ENCODE assay signal across 18 mouse cellular contexts in genomic region chr11:6963600-6963999, GRCm38 (mm10).
DNase-seq lines count a peak whose midpoint lies in the region; ATAC-seq and TF ChIP-seq lines count a peak whose summit lies in the region.
"Had no signal": no experiment of that assay in that cellular context is flagged by ENCODE, and none has a peak within 500 bp of the region (broad histone marks: within the 10 kb centered on the region; RNA-seq: fewer than 3 reads in every experiment).

No protein-coding gene starts in this region.

- no peak for TF ChIP-seq POLR2A in cortical plate, adult 2 months (IDR thresholded peaks at IDR 0.05; ENCODE audit: extremely low read depth, insufficient read depth, low read length)

- DNase-seq in kidney, postnatal 0 days (ENCODE audit: low spot score), result peak; percentile 57
- no peak for DNase-seq in kidney, postnatal 4 days
- peak; percentile 14 for DNase-seq in 3134 (ENCODE audit: extremely low read depth, insufficient read length, low spot score)
- DNase-seq in 3T3-L1 (ENCODE audit: low read depth, low spot score), result peak; percentile 70
- DNase-seq in urinary bladder, postnatal 36 days (ENCODE audit: low spot score in 2 of 2), result no peak
- DNase-seq in left cerebral cortex, adult 18-20 months (ENCODE audit: low spot score in 2 of 2), result no peak
- DNase-seq: adrenal gland, adult 8-10 months; adrenal gland, postnatal 36 days; gastrocnemius, postnatal 36 days; heart, adult 2 months; heart, postnatal 36 days had no signal

- ATAC-seq in kidney, postnatal 0 days (replicated peaks; ENCODE audit: low FRiP score, low read depth), result no peak
- ATAC-seq: forebrain, embryonic 14.5 days; intestine, embryonic 16.5 days had no signal

- no peak overlapping the region for H3K4me3 ChIP-seq in kidney, postnatal 0 days (replicated peaks; ENCODE audit: low read depth, low read length)
- no peak overlapping the region for H3K4me3 ChIP-seq in cortical plate, adult 2 months (ENCODE audit: insufficient read depth, low read length)
- H3K4me3 ChIP-seq: embryonic facial prominence, embryonic 13.5 days; forebrain, embryonic 10.5 days; heart, adult 2 months; heart, embryonic 13.5 days; hindbrain, embryonic 15.5 days had no signal

- 58% methylated on average over 3 of the region's 3 CpGs for WGBS in kidney, postnatal 0 days

- no peak for TF ChIP-seq CTCF in kidney, postnatal 0 days (IDR thresholded peaks at IDR 0.05; ENCODE audit: low read depth)
- no peak for TF ChIP-seq CTCF in cortical plate, adult 2 months (IDR thresholded peaks at IDR 0.05; ENCODE audit: extremely low read depth, insufficient read depth, low read length)

- no peaks in the 10 kb centered on the region for H3K27me3 ChIP-seq in kidney, postnatal 0 days (ENCODE audit: insufficient read depth, low read length)
- H3K27me3 ChIP-seq: embryonic facial prominence, embryonic 13.5 days; heart, embryonic 13.5 days; hindbrain, embryonic 15.5 days had no signal

- no peaks in the 10 kb centered on the region for H3K36me3 ChIP-seq in kidney, postnatal 0 days (ENCODE audit: insufficient read depth, low read length)
- H3K36me3 ChIP-seq: embryonic facial prominence, embryonic 13.5 days; forebrain, embryonic 10.5 days; heart, embryonic 13.5 days; hindbrain, embryonic 15.5 days had no signal

- no peak overlapping the region for H3K4me2 ChIP-seq in kidney, postnatal 0 days (ENCODE audit: low read length)
- H3K4me2 ChIP-seq: embryonic facial prominence, embryonic 13.5 days; heart, embryonic 13.5 days; hindbrain, embryonic 15.5 days had no signal

- H3K9ac ChIP-seq in kidney, postnatal 0 days (ENCODE audit: low read depth, low read length), result no peak overlapping the region
- H3K9ac ChIP-seq: embryonic facial prominence, embryonic 13.5 days; heart, embryonic 13.5 days; hindbrain, embryonic 15.5 days had no signal

- no peaks in the 10 kb centered on the region for H3K4me1 ChIP-seq in kidney, postnatal 0 days (replicated peaks; ENCODE audit: insufficient read depth, low read length)
- peaks cover 3% of the 10 kb centered on the region for H3K4me1 ChIP-seq in cortical plate, adult 2 months (ENCODE audit: control insufficient read depth, insufficient read depth, low read length)
- H3K4me1 ChIP-seq: embryonic facial prominence, embryonic 13.5 days; forebrain, embryonic 10.5 days; heart, embryonic 13.5 days; hindbrain, embryonic 15.5 days had no signal

- H3K9me3 ChIP-seq in kidney, postnatal 0 days (replicated peaks; ENCODE audit: low read length), result no peaks in the 10 kb centered on the region
- H3K9me3 ChIP-seq: embryonic facial prominence, embryonic 13.5 days; hindbrain, embryonic 15.5 days had no signal

- H3K27ac ChIP-seq in kidney, postnatal 0 days, result no peak overlapping the region
- H3K27ac ChIP-seq in cortical plate, adult 2 months (ENCODE audit: insufficient read depth, low read length), result peak overlapping the region; percentile 50; the same call in 1 of the 2 replicates
- H3K27ac ChIP-seq: embryonic facial prominence, embryonic 13.5 days; forebrain, embryonic 10.5 days; heart, adult 2 months; heart, embryonic 13.5 days; hindbrain, embryonic 15.5 days had no signal

Comparison
In these comparisons a context has a peak if more than half of its experiments do, and no peak if none do; other contexts are left out.
1. DNase-seq: peak in kidney, postnatal 0 days (single experiment), 3134 (single experiment) and 3T3-L1 (single experiment); none in kidney, postnatal 4 days (0 of 2), urinary bladder, postnatal 36 days (0 of 2) and left cerebral cortex, adult 18-20 months (0 of 2).